Mouse (Mus musculus) lung, embryonic 16.5 days (tissue): ENCODE data around the gene Islr. TPM values are rescaled to one million over a fixed set of nuclear protein-coding genes. Genes with fewer than 3 reads are reported as not detected.
A peak's percentile ranks its signal among the peaks of the same experiment; 100 is the strongest.

Source experiments
- ATAC-seq: fragments of 200-750 bp; cut with Nextera tagmentation; 2 replicates; pipeline ENCODE4 v1.8.0; 2017; ENCODE audit warnings: low read depth, mild to moderate bottlenecking, moderate library complexity
- H3K27ac ChIP-seq: fragments of 300-500 bp; sonication (generic); 2 replicates; pipeline ENCODE4 v1.5.1; 2014; ENCODE audit warnings: mild to moderate bottlenecking, control low read depth, low read length
- H3K27me3 ChIP-seq: fragments of 300-500 bp; sonication (generic); 2 replicates; pipeline ENCODE4 v1.6.1; 2014; ENCODE audit warnings: low read depth, low read length, mixed read lengths; ENCODE audit not compliant: control insufficient read depth, insufficient read depth
- H3K36me3 ChIP-seq: fragments of 300-500 bp; sonication (generic); 2 replicates; pipeline ENCODE4 v1.6.1; 2014; ENCODE audit warnings: low read length; ENCODE audit not compliant: control insufficient read depth, insufficient read depth
- H3K4me1 ChIP-seq: fragments of 300-500 bp; sonication (generic); replicated peaks from 2 replicates; pipeline ENCODE4 v1.6.1; 2014; ENCODE audit warnings: low read length, mixed read lengths; ENCODE audit not compliant: control insufficient read depth, insufficient read depth
- H3K4me2 ChIP-seq: fragments of 300-500 bp; sonication (generic); 2 replicates; pipeline ENCODE4 v1.6.1; 2014; ENCODE audit warnings: low read depth, low read length, control low read depth
- H3K4me3 ChIP-seq: fragments of 300-500 bp; sonication (generic); 2 replicates; pipeline ENCODE4 v1.5.1; 2014; ENCODE audit warnings: mild to moderate bottlenecking, low read length, control low read depth
- H3K9ac ChIP-seq: fragments of 300-500 bp; sonication (generic); 2 replicates; pipeline ENCODE4 v1.6.1; 2014; ENCODE audit warnings: low read length, control low read depth
- H3K9me3 ChIP-seq: fragments of 300-500 bp; sonication (generic); 2 replicates; pipeline ENCODE4 v1.6.1; 2016; ENCODE audit warnings: low read length; ENCODE audit not compliant: control insufficient read depth
- WGBS: fragments of 180-500 bp; shearing (Covaris S2); extraction: QIAGEN DNeasy Blood & Tissue Kit; methylation state at CpG from one replicate; pipeline ENCODE4 v1.1.7; 2014; 5-methylcytosine and 5-hydroxymethylcytosine counted together
- polyA plus RNA-seq: library from polyadenylated mRNA; unstranded; fragments of >200 nt; fragmentation: Nextera tagmentation; extraction: Ambion mirVana; gene quantifications from 2 replicates; pipeline ENCODE4 v1.2.1, GENCODE M21; 2015

The Islr gene
- polyA plus RNA-seq, 1 experiment from 2014 or later = 79.4 TPM

DNA sequence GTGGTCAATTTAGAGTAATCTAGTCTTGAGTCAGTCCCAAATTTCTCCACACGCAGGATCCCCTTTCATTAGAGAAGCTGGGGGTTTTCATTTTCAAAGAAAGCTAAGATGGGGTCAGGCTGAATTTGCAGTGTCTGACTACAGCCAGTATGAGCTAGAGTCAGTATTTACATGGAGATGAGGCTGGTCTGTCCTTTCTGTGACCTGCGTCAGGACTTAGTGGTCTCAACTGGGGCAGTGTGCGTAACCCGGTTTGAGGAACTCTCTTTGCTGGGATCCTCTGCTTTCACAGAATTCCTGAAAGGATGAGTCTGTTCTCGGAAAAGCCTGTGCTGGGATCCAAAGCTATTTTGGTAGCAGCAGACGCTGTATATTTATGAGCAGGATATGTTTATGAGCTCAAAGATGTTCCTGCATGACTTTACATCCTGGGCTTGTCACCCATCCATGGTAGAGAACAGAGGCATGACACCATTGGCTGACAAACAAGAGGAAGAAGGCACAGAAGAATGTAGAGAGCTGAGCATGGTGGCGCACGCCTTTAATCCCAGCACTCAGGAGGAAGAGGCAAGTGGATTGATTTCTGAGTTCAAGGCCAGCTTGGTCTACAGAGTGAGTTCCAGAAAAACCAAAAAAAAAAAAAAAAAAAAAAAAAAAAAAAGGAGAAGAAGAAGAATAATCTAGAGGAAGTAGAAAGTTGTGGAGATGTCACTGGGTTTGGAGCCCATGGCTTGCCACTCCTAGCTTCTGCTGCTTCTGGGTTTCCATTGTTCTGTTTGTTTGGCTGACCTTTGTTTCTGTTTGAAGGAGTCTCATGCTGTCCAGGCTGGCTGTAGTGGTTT lies 5.6 kb upstream of the Islr start:
- H3K36me3 ChIP-seq = no peaks in the 10 kb centered on the region
- WGBS = 67% methylated on average over 8 of the region's 8 CpGs
- 0 out of 2 replicates have a peak, but pooled peaks cover 2% of the 10 kb centered on the region for H3K27me3 ChIP-seq
- no peak overlapping the region for H3K4me3 ChIP-seq
- no peaks in the 10 kb centered on the region for H3K9me3 ChIP-seq
- no peaks in the 10 kb centered on the region; the same call in none of the 2 replicates for H3K4me1 ChIP-seq
- H3K4me2 ChIP-seq = no peak overlapping the region
- H3K27ac ChIP-seq = no peak overlapping the region
- no peak overlapping the region for H3K9ac ChIP-seq
- no peak for ATAC-seq

DNA sequence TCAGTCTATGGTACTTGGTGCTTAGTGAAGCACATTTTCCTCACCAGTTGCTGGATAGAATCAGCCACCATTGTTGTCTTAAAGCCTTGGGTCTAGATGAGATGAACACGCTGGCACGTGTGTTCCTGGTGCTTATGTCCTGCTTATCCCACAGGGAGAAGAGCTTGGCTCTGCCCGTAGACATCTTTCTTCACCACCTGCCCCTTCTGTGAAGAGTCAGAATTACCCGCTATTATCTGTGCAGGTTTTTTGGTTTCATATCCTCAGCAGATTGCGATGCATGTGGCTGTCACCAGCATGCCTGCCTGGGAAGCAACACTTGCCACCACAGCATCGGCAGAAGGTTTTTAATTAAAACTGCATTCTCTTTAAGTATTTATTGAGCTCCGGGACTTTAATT lies 1.9 kb upstream of the Islr start:
- H3K4me2 ChIP-seq = no peak overlapping the region
- no peak overlapping the region for H3K4me3 ChIP-seq
- H3K4me1 ChIP-seq = peaks cover 8% of the 10 kb centered on the region
- 83% methylated on average over 7 of the region's 7 CpGs for WGBS
- H3K9ac ChIP-seq = no peak overlapping the region
- no peak for ATAC-seq
- H3K36me3 ChIP-seq = no peaks in the 10 kb centered on the region
- peaks cover 30% of the 10 kb centered on the region for H3K27me3 ChIP-seq
- H3K9me3 ChIP-seq = no peaks in the 10 kb centered on the region
- H3K27ac ChIP-seq = no peak overlapping the region

DNA sequence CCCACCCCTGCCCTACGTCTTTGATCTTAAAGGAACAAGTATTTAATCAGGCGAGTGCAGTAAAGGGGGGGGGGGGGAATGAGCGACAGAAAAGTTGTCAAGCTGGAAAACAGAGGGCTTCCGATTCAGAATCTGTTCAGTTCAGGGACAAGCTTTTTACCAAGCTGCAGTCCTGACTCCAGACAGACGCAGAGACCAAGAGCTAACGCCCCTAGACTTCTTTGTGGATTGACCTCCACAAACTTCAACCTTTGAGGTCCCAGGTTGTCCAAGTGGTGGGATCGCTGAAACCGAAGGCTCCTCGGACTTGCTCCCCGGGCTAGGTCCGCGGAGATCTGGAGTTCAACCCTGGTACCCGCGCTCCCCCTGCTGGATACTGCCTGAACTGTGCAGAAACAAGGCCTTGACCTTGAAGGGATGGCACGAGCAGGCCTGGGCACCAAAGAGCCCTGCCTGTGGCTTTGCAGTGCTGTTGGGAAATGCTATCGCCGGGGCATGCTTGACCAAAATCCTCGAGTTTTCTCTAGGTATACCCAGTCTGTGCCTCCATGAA lies 418 bp upstream of the Islr start:
- H3K27ac ChIP-seq = no peak overlapping the region
- peaks cover 45% of the 10 kb centered on the region for H3K27me3 ChIP-seq
- WGBS = 2% methylated on average over 18 of the region's 18 CpGs
- peak overlapping the region; percentile 43 for H3K9ac ChIP-seq
- no peaks in the 10 kb centered on the region for H3K9me3 ChIP-seq
- H3K4me1 ChIP-seq = peaks cover 8% of the 10 kb centered on the region
- no peaks in the 10 kb centered on the region for H3K36me3 ChIP-seq
- H3K4me3 ChIP-seq = peak overlapping the region; percentile 52
- peak; percentile 85 for ATAC-seq
- peak overlapping the region; percentile 67 for H3K4me2 ChIP-seq

DNA sequence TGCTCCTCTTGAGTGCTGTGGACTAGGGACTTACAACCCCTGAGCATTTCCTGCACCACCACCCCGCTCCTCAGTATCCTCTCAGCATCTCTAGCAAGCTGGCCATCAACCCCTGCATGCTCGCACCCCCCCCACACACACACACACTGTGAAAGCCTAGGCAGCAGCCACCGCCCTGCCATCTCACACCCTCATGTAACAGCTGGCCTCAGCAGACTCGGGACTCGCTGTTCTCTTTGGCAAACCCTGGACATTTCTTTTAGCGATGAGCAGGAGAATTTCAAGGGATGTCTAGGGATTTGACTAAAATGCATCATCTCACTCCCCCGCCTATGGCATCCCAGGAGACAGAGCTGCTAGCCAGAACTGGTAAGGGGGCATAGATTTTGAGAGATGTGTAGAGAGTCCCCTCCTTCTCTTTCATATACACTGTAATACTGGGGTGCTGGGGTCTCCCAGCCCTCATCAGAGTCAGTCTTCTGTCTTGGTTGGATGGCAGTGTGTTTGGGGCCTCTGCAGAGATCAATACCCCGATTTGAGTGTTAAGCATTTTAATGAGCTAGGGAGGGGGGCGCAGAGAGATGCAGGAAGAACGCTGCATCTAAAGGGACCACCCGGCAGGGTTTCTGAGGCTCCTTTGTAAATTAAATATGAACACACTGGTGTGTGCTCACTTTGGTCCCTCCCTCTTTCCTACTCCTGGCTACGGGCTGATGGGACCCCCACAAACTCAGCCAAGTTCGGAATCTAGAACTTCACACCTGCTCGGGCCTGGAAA lies 1.2 kb downstream of the Islr start:
- Histone ChIP-seq H3K4me3 (no peak overlapping the region), H3K27ac (no peak overlapping the region), H3K9me3 (no peaks in the 10 kb centered on the region), H3K27me3 (peaks cover 62% of the 10 kb centered on the region), H3K4me1 (peaks cover 12% of the 10 kb centered on the region), H3K4me2 (no peak overlapping the region), H3K9ac (no peak overlapping the region), H3K36me3 (no peaks in the 10 kb centered on the region)
- WGBS = 3% methylated on average over 14 of the region's 14 CpGs
- ATAC-seq = no peak

DNA sequence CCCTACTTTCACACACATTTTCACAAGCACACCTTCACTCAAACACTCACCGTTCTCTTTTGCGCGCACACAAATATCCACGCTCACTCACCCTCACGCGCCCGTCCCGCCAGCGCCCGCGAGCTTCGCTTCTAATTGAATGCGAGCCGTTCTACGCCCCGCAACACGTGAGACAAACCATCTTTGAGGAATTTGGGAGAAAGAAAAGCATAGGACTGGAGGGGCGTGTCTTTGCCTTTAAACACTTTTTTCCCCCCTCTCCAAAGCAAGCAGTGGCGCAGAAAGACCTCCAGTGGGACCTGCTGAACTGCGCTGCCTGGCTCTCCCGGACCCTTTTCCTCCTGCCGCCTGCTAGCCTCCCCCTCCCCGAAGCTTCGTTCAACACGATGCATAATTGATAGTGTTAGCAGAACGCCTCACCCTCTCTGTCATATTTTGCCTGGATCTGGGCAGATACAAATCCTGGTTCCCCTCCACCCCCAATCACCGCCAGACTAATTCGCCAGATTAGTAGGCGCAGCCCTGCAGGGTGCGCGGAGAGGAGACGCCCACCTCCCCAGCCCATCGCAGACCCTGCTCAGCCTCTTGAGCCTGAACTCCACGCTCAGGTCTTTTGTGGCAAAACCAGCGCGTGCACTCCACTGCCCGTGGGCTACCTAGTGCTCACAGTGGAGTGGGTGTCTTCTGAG lies 2.1 kb downstream of the Islr start:
- Histone ChIP-seq H3K36me3 (no peaks in the 10 kb centered on the region), H3K27me3 (peaks cover 70% of the 10 kb centered on the region), H3K27ac (no peak overlapping the region), H3K9me3 (no peaks in the 10 kb centered on the region), H3K4me2 (no peak overlapping the region), H3K4me1 (peaks cover 18% of the 10 kb centered on the region), H3K4me3 (0 out of 2 replicates have a peak overlapping the region, but pooled peaks have one; percentile 1), H3K9ac (no peak overlapping the region)
- WGBS = under 1% methylated on average over 37 of the region's 37 CpGs
- no peak for ATAC-seq

DNA sequence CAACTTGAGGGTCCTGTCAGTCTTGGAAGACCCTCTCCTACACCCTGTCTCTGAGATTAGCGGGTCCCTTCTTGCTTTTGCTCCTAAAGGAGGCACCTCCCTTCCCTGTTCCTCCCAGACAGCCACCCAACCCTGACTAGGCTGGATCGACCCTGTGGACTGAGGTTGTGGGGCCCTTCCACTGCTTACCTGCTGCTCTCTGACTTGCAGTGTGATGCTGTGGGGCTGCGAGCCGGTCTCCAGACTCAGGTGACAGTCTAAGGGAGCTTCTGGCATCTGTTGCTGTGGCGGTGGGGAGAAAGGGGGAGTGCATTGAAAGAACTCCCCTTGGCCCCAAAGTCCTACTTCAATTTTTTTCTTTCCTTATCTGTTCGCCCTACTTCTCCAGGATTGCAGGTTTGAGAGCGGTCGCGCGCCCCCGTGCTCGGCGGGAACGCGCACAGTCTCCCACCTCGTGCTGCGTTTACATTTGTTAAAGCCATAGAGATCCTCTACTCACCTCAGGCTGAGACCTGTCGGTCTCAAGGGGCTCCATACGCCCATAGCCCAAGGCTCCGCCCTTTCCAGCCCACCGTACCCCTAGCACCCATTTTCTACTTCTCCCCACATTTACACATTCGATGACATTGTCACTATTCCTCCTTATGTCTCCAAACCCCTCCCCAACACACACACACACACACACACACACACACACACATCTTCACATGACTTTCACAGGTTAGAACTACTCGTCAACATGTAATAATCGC lies 2.8 kb downstream of the Islr start:
- no peak overlapping the region for H3K4me2 ChIP-seq
- H3K4me1 ChIP-seq = peaks cover 23% of the 10 kb centered on the region
- no peak overlapping the region for H3K4me3 ChIP-seq
- WGBS = 2% methylated on average over 24 of the region's 24 CpGs
- no peak overlapping the region for H3K27ac ChIP-seq
- ATAC-seq = no peak
- no peaks in the 10 kb centered on the region for H3K36me3 ChIP-seq
- peaks cover 78% of the 10 kb centered on the region for H3K27me3 ChIP-seq
- no peaks in the 10 kb centered on the region for H3K9me3 ChIP-seq
- H3K9ac ChIP-seq = no peak overlapping the region

DNA sequence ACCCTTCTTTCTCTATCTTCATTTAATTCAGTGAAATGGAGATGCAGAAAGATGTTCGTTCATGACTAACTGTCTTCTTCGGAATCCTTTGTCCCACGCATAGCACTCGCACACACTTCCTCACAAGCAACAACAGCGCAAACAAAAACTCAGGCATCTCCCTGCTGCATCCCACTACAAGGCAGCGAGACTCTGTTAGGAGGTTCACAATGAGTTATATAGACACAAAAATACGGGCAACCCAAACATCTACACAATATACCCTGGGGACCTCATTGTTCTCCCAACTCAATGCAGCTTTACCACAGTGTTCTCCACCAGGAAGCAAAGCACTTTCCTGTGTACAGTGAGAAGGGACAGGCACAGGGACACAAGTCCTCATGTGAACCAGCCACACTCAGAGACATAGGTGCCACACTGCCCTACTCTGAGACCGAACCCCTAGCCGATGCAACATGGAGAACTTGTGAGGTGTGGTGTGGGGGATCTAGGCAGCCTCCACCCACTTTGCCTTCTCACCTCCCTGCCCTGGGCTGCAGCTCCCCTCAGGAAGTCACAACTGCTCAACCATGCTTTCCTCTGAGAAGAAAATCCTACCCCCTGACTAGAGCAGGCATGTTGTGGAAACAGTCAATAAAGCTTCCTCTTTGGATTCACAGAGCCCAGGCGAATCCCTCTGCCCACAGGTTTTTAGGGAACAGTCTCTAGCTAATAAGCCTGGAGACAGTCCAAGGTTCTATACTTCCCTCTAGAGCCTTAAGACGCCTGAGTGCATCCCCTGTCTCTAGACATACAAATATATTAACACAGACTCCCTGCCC lies 3.6 kb downstream of the Islr start:
- WGBS = 6% methylated on average over 11 of the region's 11 CpGs

More for the DNA sequence above, 3.6 kb downstream of the Islr start:
- Histone ChIP-seq H3K27me3 (peaks cover 86% of the 10 kb centered on the region), H3K4me3 (no peak overlapping the region), H3K9ac (no peak overlapping the region), H3K36me3 (no peaks in the 10 kb centered on the region), H3K9me3 (no peaks in the 10 kb centered on the region), H3K27ac (no peak overlapping the region), H3K4me2 (no peak overlapping the region), H3K4me1 (peaks cover 23% of the 10 kb centered on the region)
- ATAC-seq = no peak
